Mouse (Mus musculus): ENCODE results near the gene C8g.
A peak's percentile ranks its signal among the peaks of the same experiment; 100 is the strongest.

C8g gene

DNA sequence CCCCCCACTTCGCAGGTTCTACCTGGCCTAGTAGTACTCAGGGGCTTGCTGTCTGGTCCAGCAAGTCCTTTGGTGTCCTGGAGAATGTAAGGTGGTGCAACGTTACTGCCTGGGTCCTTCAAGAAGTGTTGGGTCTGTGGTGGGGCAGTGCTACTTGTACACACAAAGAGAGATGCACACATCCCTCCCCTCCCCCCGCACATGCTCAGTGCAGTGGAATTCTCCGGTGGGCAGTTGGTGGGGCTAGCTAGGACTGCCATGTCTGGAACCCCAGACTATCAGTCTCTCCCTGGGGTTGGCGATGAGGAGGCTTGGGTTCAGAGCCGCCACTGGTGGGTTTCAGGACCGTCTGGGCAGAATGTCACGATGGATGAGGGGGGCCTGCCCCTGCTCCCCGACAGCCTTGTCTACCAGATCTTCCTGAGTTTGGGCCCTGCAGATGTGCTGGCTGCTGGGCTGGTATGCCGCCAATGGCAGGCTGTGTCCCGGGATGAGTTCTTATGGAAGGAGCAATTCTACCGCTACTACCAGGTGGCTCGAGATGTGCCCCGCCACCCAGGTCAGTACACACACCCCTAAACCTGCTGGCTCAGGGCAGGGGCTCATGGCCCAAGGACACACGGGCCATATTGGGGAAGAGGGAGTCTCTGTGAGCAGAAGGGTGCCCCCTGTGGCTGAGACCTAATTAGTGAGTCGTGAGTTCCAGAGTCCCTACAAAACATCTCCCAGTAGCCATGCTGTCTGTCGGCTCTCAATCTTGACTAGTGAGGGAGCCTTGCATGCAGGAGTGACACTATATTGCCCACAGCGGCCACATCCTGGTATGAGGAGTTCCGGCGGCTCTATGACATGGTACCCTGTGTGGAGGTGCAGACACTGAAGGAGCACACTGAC lies at the start of gene C8g:
Gene C8g (minus strand): TSS at position 127 of the 894 bp plus-strand sequence.
- DNase-seq (ENCODE audit: low spot score), result no peak

DNA sequence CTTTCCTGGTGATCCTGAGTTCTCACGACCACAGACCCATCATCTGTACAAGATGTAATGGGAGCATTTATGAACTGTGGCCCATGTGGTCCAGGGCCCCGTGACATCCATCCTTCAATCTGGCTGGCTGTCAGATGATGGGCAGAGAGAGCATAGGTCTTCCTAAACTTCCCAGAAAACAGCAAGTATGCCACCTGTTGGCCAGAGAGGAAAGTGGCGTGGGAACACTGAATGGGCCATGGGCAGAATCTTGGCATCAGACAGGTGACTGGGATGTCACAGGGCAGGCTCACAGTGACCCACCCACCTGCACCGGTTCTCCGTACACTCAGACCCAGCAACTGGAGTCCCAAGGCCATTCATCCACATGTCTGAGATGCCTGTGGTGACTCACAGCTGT lies 49.7 kb upstream of the C8g start:
- DNase-seq (ENCODE audit: low spot score), result peak; percentile 59

DNA sequence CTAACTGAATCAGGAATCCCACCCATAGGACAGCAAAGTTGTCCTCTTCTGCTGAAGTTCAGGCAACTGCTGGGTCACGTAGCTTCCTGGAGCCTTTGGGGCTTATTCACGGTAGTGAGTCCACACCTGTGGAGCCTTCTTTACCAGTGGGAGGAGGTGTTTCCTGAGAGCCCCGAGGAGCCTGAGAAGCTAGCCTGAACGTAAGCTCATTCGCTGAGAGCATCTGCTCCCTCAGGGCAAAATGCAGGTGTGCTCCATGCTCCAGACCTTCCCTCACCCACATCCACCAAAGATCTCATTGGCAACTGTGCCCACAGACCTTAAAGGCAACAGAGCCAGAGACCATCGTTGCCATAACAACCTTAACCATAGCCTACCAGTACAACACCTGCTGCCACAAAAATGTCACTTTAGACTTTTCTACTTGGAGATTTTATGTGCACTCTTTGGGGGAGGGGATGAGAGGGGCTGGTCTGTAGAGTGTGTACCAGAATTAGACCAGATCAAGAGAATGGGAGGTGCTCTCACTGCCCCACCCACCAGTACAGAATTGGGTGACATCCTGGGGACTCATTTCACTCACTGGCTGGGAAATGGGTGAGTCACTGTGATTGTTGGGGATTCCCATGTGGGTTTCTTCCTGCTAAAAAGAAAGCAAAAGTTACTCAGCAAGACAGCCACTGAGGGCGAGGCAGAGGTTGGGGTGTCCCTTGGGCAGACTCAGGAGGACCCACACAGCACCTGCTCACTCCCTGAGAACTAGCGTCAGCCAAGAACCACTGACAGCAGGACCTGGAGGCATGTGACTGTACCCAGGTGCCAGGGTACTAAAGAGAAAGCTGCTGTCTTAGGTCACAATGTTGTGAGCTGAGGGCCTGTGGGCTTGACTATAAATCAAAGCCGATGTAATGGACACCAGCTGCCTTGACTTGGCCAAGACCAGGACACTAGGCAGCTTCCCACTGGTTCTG lies 47.8 kb upstream of the C8g start:
- no peak for DNase-seq (ENCODE audit: low spot score)

DNA sequence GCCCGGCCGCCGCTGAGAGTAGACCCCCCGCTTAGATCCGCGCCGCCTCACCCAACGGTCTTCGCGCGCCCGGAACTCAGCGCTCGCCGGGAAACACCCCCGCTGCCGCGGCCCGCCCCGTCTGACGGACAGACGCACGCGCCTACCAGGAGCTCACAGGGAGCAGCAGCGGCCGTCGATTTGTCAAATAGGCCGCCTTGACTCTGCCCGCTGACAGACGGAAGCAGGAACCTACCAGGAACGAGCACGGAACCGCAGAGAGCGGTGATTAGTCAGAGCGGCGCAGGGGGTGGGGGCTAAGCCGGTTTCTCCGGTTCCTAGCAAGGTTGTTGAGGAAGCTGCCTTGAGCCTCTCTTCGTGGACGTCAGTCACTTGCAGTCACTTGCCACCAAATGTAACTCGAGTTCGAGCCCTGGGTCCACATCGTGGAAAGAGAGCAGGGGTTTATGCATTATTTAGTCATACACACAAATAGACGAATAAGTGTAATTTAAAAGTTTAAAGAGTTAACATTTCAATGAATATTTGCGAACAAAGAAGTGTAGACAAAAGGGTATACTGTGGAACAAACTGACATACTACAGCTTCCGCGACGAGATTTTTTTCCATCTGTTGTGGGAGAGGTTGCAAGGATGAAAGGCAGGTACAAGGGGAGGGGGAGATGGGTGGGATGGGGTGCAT lies 45.4 kb upstream of the C8g start, which contains the start of gene Traf2:
Gene Traf2 (minus strand): TSS at position 130 of the 681 bp plus-strand sequence.
- peak; percentile 100 for DNase-seq (ENCODE audit: low spot score)

GRCm38 (mm10) chr2:25545996-25546810 lies 44.7 kb upstream of the C8g start:
- peak; percentile 5 for DNase-seq (ENCODE audit: low spot score)

- peak; percentile 13 for DNase-seq (ENCODE audit: low spot score)
Observed at GRCm38 (mm10) chr2:25541644-25542367, 40.3 kb upstream of the C8g start.

DNA sequence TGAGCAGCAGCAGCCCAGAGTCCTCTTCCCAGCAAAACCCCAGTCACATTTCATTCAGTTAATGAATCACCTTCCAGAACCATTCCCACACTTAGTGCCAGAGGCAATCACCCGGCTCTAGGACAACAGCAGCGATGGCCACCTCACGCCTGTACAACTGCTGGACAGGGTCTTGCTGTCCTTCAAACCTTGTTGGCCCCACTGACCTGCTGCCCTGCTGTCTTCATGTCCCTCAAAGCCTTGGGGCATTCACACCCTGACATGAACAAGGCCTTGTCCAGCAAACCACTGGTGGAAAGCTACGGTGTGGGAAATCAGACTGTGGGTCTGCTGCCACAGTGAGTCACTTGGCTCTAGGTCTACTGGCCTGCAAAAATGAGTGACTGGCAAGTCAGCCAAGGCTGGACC lies 39.0 kb upstream of the C8g start:
- no peak for DNase-seq (ENCODE audit: low spot score)

DNA sequence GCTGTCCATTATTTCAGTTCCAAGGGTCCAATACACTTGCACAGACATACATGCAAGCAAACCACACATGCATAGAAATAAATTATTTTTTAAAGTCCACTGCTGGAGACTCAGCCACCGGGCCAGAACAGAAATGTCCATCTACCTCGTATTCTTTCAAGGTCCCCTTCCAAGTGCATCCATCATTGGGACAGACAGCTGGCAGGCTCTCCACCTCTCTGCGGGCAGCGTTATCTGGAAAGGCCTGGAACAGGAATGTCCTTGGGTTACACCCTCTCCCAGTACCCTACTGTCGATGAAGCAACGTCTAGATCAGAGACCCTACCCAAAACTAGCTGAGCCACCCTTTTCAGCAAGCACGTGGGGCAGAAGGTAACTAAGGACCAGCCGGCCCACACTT lies 35.0 kb upstream of the C8g start:
- DNase-seq (ENCODE audit: low spot score), result no peak

DNA sequence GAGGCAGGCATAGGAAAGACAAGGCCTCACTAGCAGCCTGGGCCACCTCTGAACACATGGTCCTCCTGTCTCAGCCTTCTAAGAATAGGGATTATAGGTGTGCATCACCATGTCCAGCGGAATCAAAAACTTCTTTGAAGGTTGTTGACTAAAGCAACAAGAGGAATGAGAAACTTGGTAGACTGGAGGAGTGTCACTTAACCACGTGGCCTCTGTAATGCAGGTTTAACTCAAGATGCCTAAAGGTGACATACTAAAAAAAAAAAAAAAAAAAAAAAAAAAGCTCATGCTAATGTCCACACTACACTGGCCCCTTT lies 33.3 kb upstream of the C8g start:
- no peak for DNase-seq (ENCODE audit: low spot score)

DNA sequence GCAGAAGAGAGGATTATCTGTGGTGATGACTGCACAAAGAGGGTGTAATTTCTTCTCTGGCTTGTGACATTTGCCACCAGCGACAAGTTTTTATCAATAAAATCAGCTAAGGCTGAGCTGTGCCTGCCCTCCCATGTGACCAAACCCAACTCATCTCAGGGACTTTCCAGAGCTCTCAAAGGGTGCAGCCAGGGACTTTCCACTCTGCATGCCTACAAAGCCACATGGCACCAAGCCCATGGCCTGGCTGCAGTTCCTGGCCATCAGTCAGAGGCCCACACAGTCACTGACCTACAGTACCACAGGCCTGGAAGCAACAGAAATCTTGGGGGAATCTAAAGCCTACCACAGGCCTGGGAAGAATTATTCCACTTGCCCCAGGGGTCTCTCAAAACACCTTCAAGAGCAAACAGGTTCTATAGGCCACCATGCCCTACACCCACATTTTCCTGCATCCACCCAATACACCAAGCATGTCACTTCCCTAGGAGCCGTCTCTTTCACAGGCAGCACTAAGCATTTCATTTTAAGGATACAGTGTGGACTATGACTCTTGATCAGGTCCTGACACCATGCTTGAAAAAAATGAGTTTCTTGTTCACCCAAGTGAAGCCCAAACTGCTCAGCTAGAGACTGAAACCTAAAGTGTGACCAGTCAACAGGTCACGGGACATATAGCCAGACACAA lies 32.8 kb upstream of the C8g start:
- DNase-seq (ENCODE audit: low spot score), result peak; percentile 88

DNA sequence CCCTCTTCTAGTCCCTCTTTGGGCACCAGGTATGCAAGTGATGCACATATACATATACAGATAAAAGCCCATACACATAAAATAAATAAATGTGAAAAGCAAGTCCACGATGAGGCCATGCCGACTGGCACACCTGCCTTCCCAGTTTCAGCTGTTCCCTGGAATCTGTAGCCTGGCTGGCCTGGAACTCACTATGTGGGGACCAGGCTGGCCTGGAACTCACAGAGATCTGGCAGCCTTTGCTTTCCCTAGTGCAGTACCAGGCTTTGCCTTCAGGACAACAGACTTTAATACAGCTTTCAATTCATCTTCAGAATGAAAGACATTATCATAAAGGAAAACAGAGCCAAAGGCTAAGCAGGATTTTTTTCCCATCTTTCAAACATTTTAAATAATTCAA lies 32.2 kb upstream of the C8g start:
- DNase-seq (ENCODE audit: low spot score), result no peak

DNA sequence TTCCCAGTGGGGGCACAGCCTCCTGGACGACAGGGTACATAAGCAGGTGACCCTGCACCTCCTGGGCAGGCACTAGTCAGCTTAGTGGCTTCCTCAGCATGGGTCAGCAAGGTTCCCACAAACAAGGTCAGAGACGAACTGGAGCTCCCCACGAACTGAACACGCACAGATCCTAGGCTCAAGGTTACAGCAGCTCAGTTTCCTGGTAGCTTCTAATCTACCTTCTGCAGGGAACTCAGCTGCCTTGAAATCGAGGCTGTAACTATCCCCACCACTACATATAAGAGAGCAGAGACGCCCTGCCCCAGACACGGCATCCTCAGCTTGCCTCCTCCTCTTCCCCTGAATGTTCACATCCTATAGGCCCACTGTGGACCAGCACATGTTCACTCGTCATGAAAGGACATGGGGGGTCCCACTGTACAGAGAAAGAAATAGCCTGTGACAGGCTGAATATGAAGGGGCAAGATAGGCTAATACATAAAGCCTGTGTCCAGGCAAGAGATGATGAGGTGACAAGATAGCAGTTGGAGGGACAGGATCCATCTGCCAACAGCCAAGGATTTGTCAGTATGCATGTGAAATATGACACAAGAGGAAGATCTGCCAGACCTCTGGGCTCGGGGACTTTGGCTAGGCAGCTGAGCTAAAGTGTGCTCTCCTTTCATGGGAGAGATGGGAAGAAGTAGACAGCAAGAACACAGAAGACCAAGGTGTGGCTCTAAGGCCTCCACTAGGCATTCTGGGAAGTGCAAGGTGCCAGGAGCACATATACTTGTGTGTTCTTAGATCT lies 25.2 kb upstream of the C8g start:
- DNase-seq (ENCODE audit: low spot score), result no peak

- DNase-seq (ENCODE audit: low spot score), result peak; percentile 3
Observed at GRCm38 (mm10) chr2:25509912-25510311, 8.4 kb upstream of the C8g start.

DNA sequence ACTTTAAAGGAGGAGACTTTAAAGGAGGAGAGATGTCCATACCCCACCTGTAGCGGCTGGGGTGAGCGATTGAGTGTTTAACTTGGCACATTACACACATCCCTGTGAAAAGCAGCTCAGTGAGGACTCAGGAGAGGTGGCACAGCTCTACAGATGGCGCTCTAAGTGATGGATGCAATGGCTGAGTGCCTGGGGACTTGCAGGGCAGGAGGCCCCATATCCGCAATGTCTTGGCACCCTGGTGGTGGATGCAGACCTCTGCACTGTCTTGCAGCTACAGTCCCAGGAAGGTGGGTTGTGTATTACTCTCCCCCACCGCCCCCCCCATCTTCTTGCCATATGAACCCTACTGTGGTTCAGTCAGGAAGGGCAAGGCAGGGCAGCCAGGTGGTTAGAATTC lies 5.4 kb upstream of the C8g start:
- DNase-seq (ENCODE audit: low spot score), result peak; percentile 16

- no peak for DNase-seq (ENCODE audit: low spot score)
Observed at GRCm38 (mm10) chr2:25505860-25506259, 4.3 kb upstream of the C8g start.

DNA sequence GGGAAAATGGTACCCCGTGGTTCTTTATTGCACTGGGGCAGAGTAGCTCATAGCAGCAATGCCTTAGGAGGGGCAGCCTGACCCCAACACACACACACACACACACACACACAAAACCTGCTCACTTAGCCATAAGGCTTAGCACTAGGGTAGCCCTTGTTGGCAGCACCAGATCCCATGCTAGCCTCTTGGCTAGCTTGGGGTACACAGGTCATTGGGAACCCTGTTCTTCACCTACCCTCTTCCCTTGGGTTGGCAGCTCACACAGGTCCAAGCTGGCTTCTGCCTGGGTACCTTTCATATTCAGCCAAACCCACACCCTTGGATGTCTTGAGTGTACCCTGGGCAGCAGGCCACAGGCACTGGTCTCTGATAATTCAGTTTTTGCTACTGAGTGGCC lies 3.5 kb upstream of the C8g start:
- DNase-seq (ENCODE audit: low spot score), result no peak

- DNase-seq (ENCODE audit: low spot score), result no peak
Observed at GRCm38 (mm10) chr2:25504538-25504937, 3.0 kb upstream of the C8g start.

DNA sequence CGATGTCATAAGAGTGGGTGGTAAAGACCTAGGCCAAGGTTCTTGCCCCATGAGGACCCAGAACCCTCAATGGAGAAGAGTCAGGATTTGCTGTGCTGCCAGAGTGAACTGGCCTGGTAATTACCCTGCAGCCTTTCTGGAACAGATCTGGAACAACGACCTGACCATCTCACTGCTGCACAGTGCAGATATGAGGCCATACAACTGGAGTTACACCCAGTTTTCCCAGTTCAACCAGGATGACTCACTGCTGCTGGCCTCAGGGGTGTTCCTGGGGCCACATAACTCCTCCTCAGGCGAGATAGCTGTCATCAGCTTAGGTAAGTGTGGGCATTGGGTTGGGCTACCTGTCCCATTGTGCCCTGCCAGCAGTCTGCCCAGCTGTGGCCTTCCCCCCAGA lies 1.2 kb upstream of the C8g start:
- DNase-seq (ENCODE audit: low spot score), result no peak
